Mouse (Mus musculus): ENCODE measurements around the gene Vkorc1l1. TPM values are rescaled to one million over a fixed set of nuclear protein-coding genes. Genes with fewer than 3 reads are reported as not detected.

Vkorc1l1 gene
- polyA plus RNA-seq, 1 experiment from 2014 or later: 31.3 TPM

GRCm38 (mm10) chr5:130031410-130032390 is 89.9 kb downstream of the Vkorc1l1 start:
- Histone ChIP-seq H3K9me3 (no peaks in the 10 kb centered on the region), H3K4me2 (replicated peaks) (no peak overlapping the region), H3K4me3 (no peak overlapping the region), H3K36me3 (0 out of 2 replicates have a peak, but pooled peaks cover 5% of the 10 kb centered on the region), H3K27me3 (no peaks in the 10 kb centered on the region), H3K4me1 (peaks cover 11% of the 10 kb centered on the region), H3K27ac (replicated peaks) (no peak overlapping the region), H3K9ac (replicated peaks) (no peak overlapping the region)
- no peak for ATAC-seq (replicated peaks)
- 93% methylated on average over 19 of the region's 19 CpGs for WGBS

- WGBS: 91% methylated on average over 2 of the region's 2 CpGs
- Histone ChIP-seq H3K4me1 (peaks cover 11% of the 10 kb centered on the region), H3K9ac (replicated peaks) (no peak overlapping the region), H3K27ac (replicated peaks) (no peak overlapping the region), H3K27me3 (no peaks in the 10 kb centered on the region), H3K4me2 (replicated peaks) (no peak overlapping the region), H3K36me3 (peaks cover 12% of the 10 kb centered on the region; the same call in 1 of the 2 replicates), H3K9me3 (no peaks in the 10 kb centered on the region), H3K4me3 (no peak overlapping the region)
- ATAC-seq (replicated peaks): no peak
Observed at GRCm38 (mm10) chr5:130033869-130034268, 92.1 kb downstream of the Vkorc1l1 start.

Other genes with a start within 250 kb of the Vkorc1l1 start
- not detected in 2 replicates for gene Sept14, start 233.5 kb upstream of the Vkorc1l1 start, polyA plus RNA-seq (2015; fragmentation: Nextera tagmentation; extraction: Ambion mirVana)
- gene Mrps17, start 226.5 kb upstream of the Vkorc1l1 start, polyA plus RNA-seq (2015; fragmentation: Nextera tagmentation; extraction: Ambion mirVana): 189 TPM in 2 replicates
- 75.0 and 79.4 TPM in 2 replicates for gene Nipsnap2, start 216.9 kb upstream of the Vkorc1l1 start, polyA plus RNA-seq (2015; fragmentation: Nextera tagmentation; extraction: Ambion mirVana)
- 47.9 and 48.0 TPM in 2 replicates for gene Psph, start 154.5 kb upstream of the Vkorc1l1 start, polyA plus RNA-seq (2015; fragmentation: Nextera tagmentation; extraction: Ambion mirVana)
- 25.4 and 27.0 TPM in 2 replicates for gene Sumf2, start 95.0 kb upstream of the Vkorc1l1 start, polyA plus RNA-seq (2015; fragmentation: Nextera tagmentation; extraction: Ambion mirVana)
- 895 and 945 TPM in 2 replicates for gene Chchd2, start 54.5 kb upstream of the Vkorc1l1 start, polyA plus RNA-seq (2015; fragmentation: Nextera tagmentation; extraction: Ambion mirVana)
- 16.3 and 17.2 TPM in 2 replicates for gene Zbed5, start 46.2 kb upstream of the Vkorc1l1 start, polyA plus RNA-seq (2015; fragmentation: Nextera tagmentation; extraction: Ambion mirVana)
- gene Phkg1, start 43.4 kb upstream of the Vkorc1l1 start, polyA plus RNA-seq (2015; fragmentation: Nextera tagmentation; extraction: Ambion mirVana): 0.45 and 0.50 TPM in 2 replicates
- gene Nupr1l, start 33.4 kb upstream of the Vkorc1l1 start, polyA plus RNA-seq (2015; fragmentation: Nextera tagmentation; extraction: Ambion mirVana): 3.9 and 6.0 TPM in 2 replicates
- gene Gusb, start 61.1 kb downstream of the Vkorc1l1 start, polyA plus RNA-seq (2015; fragmentation: Nextera tagmentation; extraction: Ambion mirVana): 17.6 TPM in 2 replicates
- gene Asl, start 87.3 kb downstream of the Vkorc1l1 start, polyA plus RNA-seq (2015; fragmentation: Nextera tagmentation; extraction: Ambion mirVana): 23.1 and 29.5 TPM in 2 replicates
- 72.9 and 82.8 TPM in 2 replicates for gene Crcp, start 87.3 kb downstream of the Vkorc1l1 start, polyA plus RNA-seq (2015; fragmentation: Nextera tagmentation; extraction: Ambion mirVana)
- 57.5 and 57.7 TPM in 2 replicates for gene Tpst1, start 131.4 kb downstream of the Vkorc1l1 start, polyA plus RNA-seq (2015; fragmentation: Nextera tagmentation; extraction: Ambion mirVana)
- 13.5 TPM in 2 replicates for gene Kctd7, start 202.9 kb downstream of the Vkorc1l1 start, polyA plus RNA-seq (2015; fragmentation: Nextera tagmentation; extraction: Ambion mirVana)
- gene Rabgef1, start 229.8 kb downstream of the Vkorc1l1 start, polyA plus RNA-seq (2015; fragmentation: Nextera tagmentation; extraction: Ambion mirVana): 40.2 and 41.3 TPM in 2 replicates

Data from forebrain, embryonic 15.5 days (tissue).